Mouse (Mus musculus): ENCODE measurements at regions not wholly inside any gene's neighbourhood (a gene's known extent, or its start where the extent isn't known, plus 50 kb on each side); places are given as distances from the start of the nearest gene placed in this dataset.

DNA sequence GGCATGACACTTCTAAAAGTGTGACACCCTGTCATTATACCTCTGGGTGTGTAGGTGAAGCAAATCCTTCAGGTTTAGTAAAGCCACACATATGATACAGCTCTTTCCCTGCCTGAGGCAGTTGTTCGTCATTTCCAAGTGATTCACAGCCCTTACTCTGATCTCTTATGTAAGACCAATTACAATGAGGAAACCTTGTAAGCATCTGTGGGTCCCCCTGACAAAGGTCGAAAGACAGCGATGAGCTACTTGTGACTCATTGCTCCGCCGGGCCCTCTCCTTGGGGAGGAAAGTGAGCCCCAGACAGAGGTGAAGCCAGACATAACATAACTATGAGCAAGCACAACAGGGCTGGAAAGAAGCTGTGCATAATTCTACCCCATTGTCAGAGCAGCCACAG, 52.7 kb upstream of the Mast4 start:
- Histone ChIP-seq H3K27me3 (replicated peaks) (no peaks in the 10 kb centered on the region), H3K27ac (no peak overlapping the region), H3K4me1 (no peaks in the 10 kb centered on the region), H3K4me3 (no peak overlapping the region), H3K36me3 (replicated peaks) (no peaks in the 10 kb centered on the region), H3K9ac (no peak overlapping the region), H3K4me2 (no peak overlapping the region), H3K9me3 (0 out of 2 replicates have a peak, but pooled peaks cover 2% of the 10 kb centered on the region)
- no peak for ATAC-seq (replicated peaks)
- 95% methylated on average over 5 of the region's 5 CpGs for WGBS
